Mouse (Mus musculus) myocyte (in vitro differentiated cells): Measurements from ENCODE around the gene Tnks2. TPM values are rescaled to one million over a fixed set of nuclear protein-coding genes. Genes with fewer than 3 reads are reported as not detected.

Experiments used
- H3K27me3 ChIP-seq: one replicate; pipeline ENCODE4 v1.6.1; 2011; ENCODE audit not compliant: control insufficient read depth, insufficient read depth, insufficient read length
- H3K36me3 ChIP-seq: one replicate; pipeline ENCODE4 v1.6.1; 2011; ENCODE audit not compliant: control insufficient read depth, insufficient read depth
- H3K4me2 ChIP-seq: one replicate; pipeline ENCODE4 v1.6.1; 2011; ENCODE audit warnings: low read depth, control low read depth
- H3K4me3 ChIP-seq: one replicate; pipeline ENCODE4 v1.5.1; 2011; ENCODE audit warnings: mild to moderate bottlenecking, control low read depth, moderate library complexity
- H3K79me2 ChIP-seq: one replicate; pipeline ENCODE4 v1.6.1; 2011; ENCODE audit not compliant: control insufficient read depth, insufficient read depth
- H3ac ChIP-seq: one replicate; pipeline ENCODE4 v1.6.1; 2011; ENCODE audit not compliant: control insufficient read depth, insufficient read length
- CEBPB ChIP-seq: IDR thresholded peaks from 2 replicates; pipeline ENCODE4 v1.6.1; 2011; ENCODE audit warnings: mild to moderate bottlenecking, moderate library complexity; ENCODE audit not compliant: poor library complexity, insufficient read depth, severe bottlenecking
- E2F4 ChIP-seq: IDR thresholded peaks from one replicate; pipeline ENCODE4 v1.6.1; 2011; ENCODE audit warnings: mild to moderate bottlenecking, control low read depth, moderate library complexity; ENCODE audit not compliant: insufficient read depth
- MAX ChIP-seq: IDR thresholded peaks from one replicate; pipeline ENCODE4 v1.6.1; 2011; ENCODE audit warnings: low read depth, mild to moderate bottlenecking, control low read depth
- MYOD1 ChIP-seq, 3 experiments: IDR thresholded peaks; one replicate each; pipeline ENCODE4 v1.6.1; 2011; ENCODE audit warnings: control low read depth in 2 of 3, low read depth in 2 of 3, mild to moderate bottlenecking in 2 of 3, moderate library complexity in 1 of 3; ENCODE audit not compliant: insufficient read length in 2 of 3, control insufficient read depth in 1 of 3
- MYOG ChIP-seq, 3 experiments: IDR thresholded peaks; one replicate each; pipeline ENCODE4 v1.6.1; 2011; ENCODE audit warnings: control low read depth in 2 of 3, low read depth in 2 of 3, mild to moderate bottlenecking in 2 of 3; ENCODE audit not compliant: insufficient read length in 2 of 3, control insufficient read depth in 1 of 3, insufficient read depth in 1 of 3
- POLR2A ChIP-seq: IDR thresholded peaks from one replicate; pipeline ENCODE4 v1.6.1; 2011; ENCODE audit warnings: low read depth, mild to moderate bottlenecking, control low read depth, moderate library complexity; ENCODE audit not compliant: insufficient read length
- POLR2AphosphoS2 ChIP-seq: IDR thresholded peaks from one replicate; pipeline ENCODE4 v1.6.1; 2011; ENCODE audit warnings: low read depth, control low read depth; ENCODE audit not compliant: insufficient read length
- REST ChIP-seq: IDR thresholded peaks from one replicate; pipeline ENCODE4 v1.6.1; 2011; ENCODE audit warnings: mild to moderate bottlenecking, control low read depth, moderate library complexity; ENCODE audit not compliant: insufficient read depth, insufficient read length
- SRF ChIP-seq: IDR thresholded peaks from one replicate; pipeline ENCODE4 v1.6.1; 2011; ENCODE audit warnings: low read depth; ENCODE audit not compliant: control insufficient read depth, insufficient read length
- TCF12 ChIP-seq: IDR thresholded peaks from one replicate; pipeline ENCODE4 v1.6.1; 2011; ENCODE audit warnings: mild to moderate bottlenecking, control low read depth; ENCODE audit not compliant: poor library complexity, insufficient read depth, severe bottlenecking
- TCF3 ChIP-seq: IDR thresholded peaks from one replicate; pipeline ENCODE4 v1.6.1; 2011; ENCODE audit warnings: low read depth, control low read depth; ENCODE audit not compliant: insufficient read length
- USF1 ChIP-seq: IDR thresholded peaks from one replicate; pipeline ENCODE4 v1.6.1; 2011; ENCODE audit warnings: low read depth, mild to moderate bottlenecking, control low read depth, moderate library complexity
- polyA plus RNA-seq: library from polyadenylated mRNA; unstranded; fragments of >200 nt; fragmentation: generic; extraction: Trizol; gene quantifications from one replicate; pipeline ENCODE4 v1.2.1, GENCODE M21; 2012; ENCODE audit warnings: missing spikeins

Gene Tnks2
- polyA plus RNA-seq, 1 experiment: 22.3 TPM

GRCm38 (mm10) chr19:36925671-36926552, 91.9 kb downstream of the Tnks2 start, which contains the start of gene Btaf1:
Gene Btaf1 (plus strand): TSS chr19:36926079.
- Histone ChIP-seq H3K27me3 (no peaks in the 10 kb centered on the region), H3K36me3 (no peaks in the 10 kb centered on the region), H3K4me3 (peak within 1 kb of the TSS; percentile 50), H3K79me2 (peaks cover 47% of the 10 kb centered on the region), H3K4me2 (peak within 1 kb of the TSS; percentile 87), H3ac (peak within 1 kb of the TSS; percentile 88)
- TF ChIP-seq POLR2AphosphoS2 (peak; percentile 86), E2F4 (no peak), REST (no peak), POLR2A (peak; percentile 85), TCF3 (no peak), MYOD1 (IDR thresholded peaks at IDR 0.05; ENCODE audit: control insufficient read depth in 1 of 3, insufficient read length in 2 of 3, low read depth in 2 of 3) (no peak), TCF12 (no peak), SRF (no peak), MYOG (IDR thresholded peaks at IDR 0.05; ENCODE audit: control insufficient read depth in 1 of 3, insufficient read depth in 1 of 3, insufficient read length in 2 of 3, low read depth in 2 of 3) (no peak), USF1 (no peak), MAX (no peak), CEBPB (no peak)

- peaks cover 55% of the 10 kb centered on the region for H3K79me2 ChIP-seq
- H3ac ChIP-seq: peak overlapping the region; percentile 88
- H3K4me2 ChIP-seq: peak overlapping the region; percentile 75
- H3K36me3 ChIP-seq: no peaks in the 10 kb centered on the region
- H3K4me3 ChIP-seq: peak overlapping the region; percentile 50
- H3K27me3 ChIP-seq: no peaks in the 10 kb centered on the region
- no peak for TF ChIP-seq POLR2A
- no peak for TF ChIP-seq MAX
- TF ChIP-seq CEBPB: no peak
- TF ChIP-seq USF1: no peak
- no peak for TF ChIP-seq E2F4
- TF ChIP-seq TCF3: no peak
- no peak for TF ChIP-seq MYOG (IDR thresholded peaks at IDR 0.05; ENCODE audit: control insufficient read depth in 1 of 3, insufficient read depth in 1 of 3, insufficient read length in 2 of 3, low read depth in 2 of 3)
- TF ChIP-seq TCF12: no peak
- TF ChIP-seq POLR2AphosphoS2: no peak
- TF ChIP-seq MYOD1 (IDR thresholded peaks at IDR 0.05; ENCODE audit: control insufficient read depth in 1 of 3, insufficient read length in 2 of 3, low read depth in 2 of 3): no peak
- no peak for TF ChIP-seq SRF
- no peak for TF ChIP-seq REST
Observed at GRCm38 (mm10) chr19:36926553-36927236, 92.7 kb downstream of the Tnks2 start.

GRCm38 (mm10) chr19:36927800-36928361, 93.8 kb downstream of the Tnks2 start:
- TF ChIP-seq POLR2A: no peak
- H3K27me3 ChIP-seq: no peaks in the 10 kb centered on the region
- peak overlapping the region; percentile 50 for H3K4me3 ChIP-seq
- H3ac ChIP-seq: no peak overlapping the region
- peak overlapping the region; percentile 75 for H3K4me2 ChIP-seq
- peaks cover 67% of the 10 kb centered on the region for H3K79me2 ChIP-seq
- no peaks in the 10 kb centered on the region for H3K36me3 ChIP-seq

GRCm38 (mm10) chr19:36929816-36930215, 95.8 kb downstream of the Tnks2 start:
- Histone ChIP-seq H3K36me3 (no peaks in the 10 kb centered on the region), H3K4me3 (no peak overlapping the region), H3K79me2 (peaks cover 86% of the 10 kb centered on the region), H3K4me2 (no peak overlapping the region), H3ac (no peak overlapping the region), H3K27me3 (no peaks in the 10 kb centered on the region)
- TF ChIP-seq MYOG (IDR thresholded peaks at IDR 0.05; ENCODE audit: control insufficient read depth in 1 of 3, insufficient read depth in 1 of 3, insufficient read length in 2 of 3, low read depth in 2 of 3) (no peak), POLR2AphosphoS2 (no peak), E2F4 (no peak), MYOD1 (IDR thresholded peaks at IDR 0.05; ENCODE audit: control insufficient read depth in 1 of 3, insufficient read length in 2 of 3, low read depth in 2 of 3) (no peak), POLR2A (no peak), TCF3 (no peak), TCF12 (no peak)
